Mouse (Mus musculus) spleen, postnatal 36 days (tissue): ENCODE measurements around the gene Sec23a.
A peak's percentile ranks its signal among the peaks of the same experiment; 100 is the strongest.
"Not testable (repeated sequence)": the region's sequence is repeated elsewhere in the genome, so short reads cannot be mapped to it uniquely, and the experiment has no call there.

Experiments used
- DNase-seq, 2 experiments: peaks; one replicate each; pipeline ENCODE4 v3.0.0; 2022; ENCODE audit warnings: low spot score in 2 of 2, mixed read lengths in 1 of 2

Gene Sec23a

GRCm38 (mm10) chr12:59011844-59012709, at the start of gene Sec23a:
Gene Sec23a (minus strand): TSS chr12:59012017.
- peak; percentile 99 for DNase-seq

DNA sequence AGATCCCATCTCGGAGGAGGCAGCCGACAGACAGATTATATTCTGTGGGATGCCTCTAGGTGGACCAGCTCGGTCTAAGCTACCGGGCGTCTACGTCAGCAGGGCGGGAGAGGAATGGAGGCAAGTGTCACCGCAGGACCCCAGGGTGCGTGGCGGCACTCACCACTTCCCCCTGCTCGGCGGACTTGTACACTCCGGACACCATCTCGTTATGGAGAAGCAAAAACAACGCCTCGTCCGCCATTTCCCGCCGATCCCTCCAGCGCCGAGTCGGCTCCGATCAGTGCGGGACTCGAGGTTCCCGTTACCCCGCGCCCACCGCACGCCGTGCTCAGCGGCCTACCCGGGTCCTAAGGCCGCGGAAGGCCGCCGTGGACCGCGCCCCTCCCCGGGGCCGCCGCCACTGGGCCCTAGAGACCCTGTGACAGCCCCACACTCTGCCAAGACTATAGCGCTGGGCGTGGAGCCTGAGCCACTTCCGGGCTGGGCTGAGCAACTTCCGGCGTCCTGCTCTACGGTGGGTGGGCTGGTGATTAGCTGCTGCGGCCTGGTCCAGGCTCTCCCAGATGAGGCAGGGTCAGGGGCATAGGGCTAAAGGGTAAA, 49.3 kb upstream of the Sec23a start, which contains the start of gene Trappc6b:
Gene Trappc6b (minus strand): TSS at position 480 of the 603 bp plus-strand sequence.
- DNase-seq = peak; percentile 74 to 77

- no peak for DNase-seq
Observed at GRCm38 (mm10) chr12:59060322-59060721, 48.5 kb upstream of the Sec23a start.

DNA sequence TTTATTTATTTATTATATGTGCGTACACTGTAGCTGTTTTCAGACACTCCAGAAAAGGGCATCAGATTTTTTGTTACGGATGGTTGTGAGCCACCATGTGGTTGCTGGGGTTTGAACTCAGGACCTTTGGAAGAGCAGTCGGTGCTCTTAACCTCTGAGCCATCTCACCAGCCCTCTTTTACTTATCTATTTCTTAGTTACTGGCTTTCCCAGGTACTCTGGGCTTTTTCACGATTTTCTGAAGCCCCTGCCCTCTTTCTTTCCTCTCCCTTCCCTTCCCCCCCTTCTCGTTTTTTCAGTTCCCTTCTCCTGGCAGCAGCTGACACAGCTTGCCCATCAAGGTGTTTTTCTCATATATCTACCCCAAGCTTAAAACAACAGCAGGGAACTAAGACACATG, 46.4 kb upstream of the Sec23a start:
- DNase-seq = not testable (repeated sequence)

GRCm38 (mm10) chr12:59056222-59056621, 44.4 kb upstream of the Sec23a start:
- DNase-seq = no peak

DNA sequence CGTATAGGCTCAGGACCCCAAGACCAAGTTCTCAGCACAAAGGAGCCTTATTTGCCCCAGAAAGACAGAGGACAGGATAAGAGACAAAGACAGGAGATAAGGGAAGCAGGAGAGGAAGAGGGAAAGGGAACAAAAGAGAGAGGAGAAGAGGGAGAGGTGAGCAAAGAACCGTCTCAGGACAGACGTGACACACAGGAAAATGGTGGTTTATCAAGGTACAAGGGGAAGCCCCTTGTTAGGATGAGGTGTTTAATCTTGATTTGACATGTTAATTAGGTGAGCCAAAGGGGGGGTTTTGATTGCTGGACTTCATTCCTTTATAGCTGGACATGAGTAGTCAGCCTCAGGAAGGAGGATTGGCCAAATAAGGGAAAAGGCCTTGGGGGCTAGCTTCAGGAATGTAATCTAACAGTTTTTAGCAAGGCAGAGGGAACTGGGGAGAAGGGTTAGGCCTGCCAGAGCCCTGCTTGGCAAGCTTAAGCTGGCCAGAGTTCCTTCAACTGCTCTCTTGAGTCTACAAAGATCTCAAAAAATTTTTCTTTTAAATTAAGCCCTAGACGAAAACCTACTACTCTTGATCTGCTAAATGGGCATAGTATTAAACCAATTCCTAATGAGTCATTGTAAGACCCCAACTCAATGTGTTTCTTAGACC, 43.5 kb upstream of the Sec23a start:
- DNase-seq = no peak

DNA sequence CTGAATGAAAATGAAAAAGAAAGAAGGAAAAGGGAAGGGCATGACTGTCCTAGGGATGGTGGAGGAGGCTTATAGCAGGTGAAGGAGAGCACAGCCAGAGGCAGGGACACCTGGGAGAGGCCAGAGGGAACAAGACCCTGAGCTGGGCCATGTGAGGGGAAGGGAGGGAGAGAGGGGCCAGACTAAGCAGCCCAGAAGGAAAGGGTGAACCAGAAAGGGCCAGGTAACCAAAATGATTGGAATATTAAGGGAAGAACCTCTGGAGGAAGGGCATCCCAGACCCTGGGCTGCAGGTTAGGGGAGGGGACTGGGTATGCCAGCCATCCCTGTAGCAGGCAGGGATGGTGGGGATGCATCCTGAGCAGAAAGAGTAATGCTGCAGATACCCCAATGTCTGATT, 42.2 kb upstream of the Sec23a start:
- no peak for DNase-seq

- DNase-seq = no peak
Observed at GRCm38 (mm10) chr12:59053166-59053565, 41.3 kb upstream of the Sec23a start.

DNA sequence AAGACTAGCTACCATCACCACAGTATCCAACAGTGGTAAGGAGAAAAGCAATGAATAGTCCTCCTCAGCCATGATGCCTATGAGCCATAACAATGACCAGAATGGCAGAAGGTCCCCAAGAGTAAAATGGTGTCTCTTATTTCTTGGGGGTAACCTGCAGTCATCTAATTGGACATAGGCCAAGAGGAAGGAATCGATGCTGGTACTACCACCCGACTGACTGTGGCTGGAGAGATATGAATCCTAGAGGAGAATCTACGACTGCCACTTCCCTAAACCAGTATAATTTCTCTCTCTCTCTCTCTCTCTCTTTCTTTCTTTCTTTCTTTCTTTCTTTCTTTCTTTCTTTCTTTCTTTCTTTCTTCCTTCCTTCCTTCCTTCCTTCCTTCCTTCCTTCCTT, 40.7 kb upstream of the Sec23a start:
- no peak for DNase-seq

DNA sequence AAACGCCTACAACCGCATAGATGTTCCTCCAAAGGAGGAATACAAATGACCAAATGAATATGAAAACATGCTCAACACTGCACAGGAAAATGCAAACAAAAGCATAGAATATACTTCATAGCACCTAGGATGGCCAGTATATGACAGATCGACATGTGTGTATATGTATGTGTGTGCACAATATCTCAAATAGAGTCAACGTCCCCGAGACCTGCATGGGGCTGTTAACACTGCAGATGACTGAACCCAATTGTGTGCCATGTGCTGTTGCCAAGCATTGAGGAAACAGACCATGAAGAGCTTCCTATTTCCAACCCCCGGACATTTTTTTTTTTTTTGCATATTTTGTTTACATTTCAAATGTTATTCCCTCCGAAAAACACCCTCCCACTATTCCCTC, 29.0 kb upstream of the Sec23a start:
- DNase-seq = peak; percentile 29 to 30

DNA sequence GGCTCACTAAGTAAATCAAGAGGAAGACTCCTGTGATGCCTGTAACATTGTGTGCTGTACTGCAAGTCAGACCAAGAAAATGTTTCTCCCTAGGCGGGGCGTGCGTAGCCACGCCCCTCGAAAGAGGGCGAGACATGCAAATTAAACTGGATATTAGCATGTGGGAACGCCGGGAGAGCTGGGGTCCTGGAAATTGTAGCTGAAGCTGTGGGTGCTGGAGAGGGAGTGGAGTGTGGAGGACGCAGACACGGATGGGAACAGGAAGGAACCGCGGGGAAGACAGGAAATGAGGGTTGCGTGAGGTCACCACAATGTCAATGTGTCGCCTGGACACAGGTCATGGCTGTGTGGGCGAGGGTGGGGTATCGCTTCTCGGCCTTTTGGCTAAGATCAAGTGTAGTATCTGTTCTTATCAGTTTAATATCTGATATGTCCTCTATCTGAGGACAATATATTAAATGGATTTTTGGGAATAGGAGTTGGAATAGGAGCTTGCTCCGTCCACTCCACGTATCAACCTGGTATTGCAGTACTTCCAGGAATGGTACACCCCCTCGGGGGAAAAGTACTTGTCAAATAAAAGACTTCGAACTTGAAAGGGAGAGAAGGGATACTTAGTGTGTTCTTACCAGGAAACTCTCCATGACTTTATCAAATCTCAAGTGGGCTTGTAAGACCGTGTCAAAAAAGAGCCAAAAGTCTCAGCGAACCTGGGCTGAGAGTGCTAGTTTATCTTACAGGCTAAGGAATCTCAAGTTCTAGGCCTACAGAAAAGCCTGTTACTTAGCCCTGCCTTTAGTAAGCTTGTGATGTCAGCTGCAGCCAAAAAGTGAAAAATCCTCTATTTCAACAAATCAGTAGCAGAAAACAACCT, 28.4 kb upstream of the Sec23a start:
- DNase-seq = peak; percentile 35 to 36

GRCm38 (mm10) chr12:59039162-59039970, 27.5 kb upstream of the Sec23a start:
- no peak for DNase-seq

DNA sequence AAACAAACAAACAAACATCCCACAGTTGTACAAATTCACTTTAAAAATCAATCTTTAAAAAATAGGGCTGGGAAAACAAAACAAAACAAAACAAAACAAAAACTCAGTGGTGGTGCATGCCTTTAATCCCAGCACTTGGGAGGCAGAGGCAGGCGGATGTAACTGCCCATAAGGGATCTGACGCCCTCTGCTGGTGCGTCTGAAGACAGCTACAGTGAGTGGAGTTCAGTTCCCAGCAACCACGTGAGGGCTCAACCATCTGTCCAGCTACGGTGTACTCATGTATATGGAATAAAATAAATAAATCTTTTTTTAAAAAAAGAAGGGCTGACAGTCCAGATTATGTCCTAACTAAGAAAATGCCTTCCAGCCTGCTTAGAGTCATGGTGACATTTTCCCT, 20.3 kb upstream of the Sec23a start:
- DNase-seq = no peak

DNA sequence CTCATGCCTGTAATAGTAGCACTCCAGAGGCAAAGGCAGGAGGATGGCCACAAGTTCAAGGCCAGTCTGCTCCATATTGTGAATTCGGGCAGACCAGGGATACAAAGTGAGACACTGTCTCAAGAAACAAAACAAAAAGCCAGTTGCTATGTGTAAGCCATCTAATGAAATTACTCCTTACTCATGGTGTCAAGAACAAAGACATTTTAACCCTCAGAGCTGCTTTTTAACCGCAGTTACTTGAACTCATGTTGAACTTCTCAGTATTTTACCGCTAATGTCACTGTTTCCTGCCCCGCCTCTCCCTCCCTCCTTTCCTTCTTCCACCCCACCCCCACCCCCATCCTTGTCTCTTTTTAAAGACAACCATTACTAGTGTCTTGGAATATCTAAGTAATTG, 9.5 kb upstream of the Sec23a start:
- DNase-seq = no peak

DNA sequence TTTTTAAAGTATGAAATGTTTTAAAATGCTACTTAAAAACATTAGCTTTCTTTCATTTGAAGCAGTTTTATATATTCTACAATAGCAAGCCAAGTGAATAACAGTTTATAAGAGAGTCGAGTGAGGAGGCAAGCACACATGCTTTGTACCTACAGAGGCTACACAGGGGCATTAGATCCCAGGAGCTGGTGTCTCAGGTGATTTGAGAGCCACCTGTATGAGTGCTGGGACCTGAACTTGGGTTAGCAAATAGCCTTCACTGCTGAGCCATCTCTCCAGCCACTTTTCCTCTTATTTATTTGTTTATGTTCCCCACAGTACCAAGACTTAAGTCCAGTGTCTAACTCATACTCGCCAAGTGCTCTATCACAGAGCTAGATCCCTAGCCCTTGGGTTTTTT, 8.1 kb upstream of the Sec23a start:
- no peak for DNase-seq

DNA sequence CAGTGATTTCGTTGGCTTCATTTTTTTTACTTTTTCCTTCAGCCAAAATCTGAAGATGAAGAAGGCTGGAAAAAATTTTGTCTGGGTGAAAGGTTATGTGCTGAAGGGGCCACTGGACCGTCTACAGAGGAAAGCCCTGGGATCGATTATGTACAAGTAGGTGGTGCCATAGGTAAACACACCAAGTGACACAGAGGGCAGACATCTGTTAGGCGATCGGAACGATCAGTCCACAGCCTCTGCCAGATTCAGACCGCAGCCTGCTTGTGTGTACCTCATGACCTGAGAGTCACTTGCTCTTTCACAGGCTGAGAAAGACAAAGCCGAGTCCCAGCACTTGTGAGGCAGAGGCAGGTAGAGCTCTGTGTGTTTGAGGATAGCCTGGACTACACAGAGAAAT, 6.2 kb upstream of the Sec23a start:
- no peak for DNase-seq

GRCm38 (mm10) chr12:59013234-59013633, 1.4 kb upstream of the Sec23a start, which contains the start of gene Gemin2:
Gene Gemin2 (plus strand): TSS chr12:59013393.
- peak; percentile 92 to 94 for DNase-seq

DNA sequence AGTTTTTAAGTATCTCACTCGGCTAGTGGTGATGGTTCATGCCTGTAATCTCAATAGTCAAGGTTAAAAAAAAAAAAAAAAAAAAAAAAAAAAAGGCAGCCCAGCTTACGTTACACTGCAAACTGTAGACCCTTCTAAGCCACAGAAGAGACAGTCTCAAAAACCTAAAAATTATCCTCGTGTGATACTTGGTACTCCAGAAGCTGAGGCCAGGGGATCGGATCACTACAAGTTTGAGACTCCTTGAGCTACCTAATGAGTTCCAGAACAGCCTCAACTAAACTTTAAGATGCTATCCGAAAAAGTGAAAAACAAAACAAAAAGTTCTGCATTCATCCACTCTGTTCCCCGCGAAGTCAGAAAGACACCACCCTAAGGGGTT, 884 bp upstream of the Sec23a start:
- no peak for DNase-seq

- DNase-seq = no peak
Observed at GRCm38 (mm10) chr12:59011275-59011843, 458 bp downstream of the Sec23a start.

DNA sequence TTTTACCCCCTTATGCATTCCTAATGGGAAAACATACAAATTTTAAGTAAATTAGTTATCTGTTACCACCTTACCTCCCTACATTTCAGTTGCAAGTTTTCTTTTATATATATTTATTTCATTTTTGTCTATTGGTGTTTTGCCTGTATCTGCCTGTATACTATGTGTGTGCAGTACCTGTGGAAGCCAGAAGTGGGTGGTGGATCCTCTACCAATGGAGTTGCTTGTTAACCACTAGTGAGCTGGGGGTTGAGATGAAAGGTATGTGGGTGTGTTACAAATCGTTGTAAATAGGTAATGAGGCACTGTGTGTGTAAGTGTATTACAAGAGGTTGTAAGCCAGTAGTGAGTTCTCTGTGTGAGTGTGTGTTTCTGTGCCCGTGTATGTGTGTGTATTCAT, 1.3 kb downstream of the Sec23a start:
- peak in 1 of 2 experiments; percentile 8 for DNase-seq
